Mouse (Mus musculus) heart, postnatal 0 days (tissue): ENCODE data around the gene Twnk.

Source experiments
- CTCF ChIP-seq: IDR thresholded peaks from 2 replicates; pipeline ENCODE4 v1.5.1; 2016; ENCODE audit warnings: antibody characterized with exemption, control low read depth, low read depth
- EP300 ChIP-seq: IDR thresholded peaks from 2 replicates; pipeline ENCODE4 v1.6.1; 2016; ENCODE audit warnings: antibody characterized with exemption, low read depth

GRCm38 (mm10) chr19:45015518-45016281, 10.2 kb downstream of the Twnk start:
- no peak for TF ChIP-seq CTCF
- no peak for TF ChIP-seq EP300
